Mouse (Mus musculus): ENCODE results near the gene Aurkb.

Aurkb gene

GRCm38 (mm10) chr11:69036486-69037230, 8.8 kb upstream of the Aurkb start:
- in situ Hi-C loops (cut with MseI, MboI) = no loop called here

- in situ Hi-C loops (cut with MseI, MboI) = no loop called here
These were observed 8.0 kb upstream of the Aurkb start for GRCm38 (mm10) chr11:69037231-69038061.

GRCm38 (mm10) chr11:69038173-69038572, 7.3 kb upstream of the Aurkb start:
- in situ Hi-C loops (cut with MseI, MboI) = no loop called here

- in situ Hi-C loops (cut with MseI, MboI) = no loop called here
These were observed 938 bp downstream of the Aurkb start for GRCm38 (mm10) chr11:69046395-69046774.

- in situ Hi-C loops (cut with MseI, MboI) = no loop called here
These were observed 2.1 kb downstream of the Aurkb start for GRCm38 (mm10) chr11:69047592-69047991.

- in situ Hi-C loops (cut with MseI, MboI) = no loop called here
These were observed 2.7 kb downstream of the Aurkb start for GRCm38 (mm10) chr11:69048151-69048550.

GRCm38 (mm10) chr11:69050748-69051147, 5.3 kb downstream of the Aurkb start:
- in situ Hi-C loops (cut with MseI, MboI) = no loop called here

- in situ Hi-C loops (cut with MseI, MboI) = no loop called here
These were observed 6.3 kb downstream of the Aurkb start for GRCm38 (mm10) chr11:69051771-69052170.

- in situ Hi-C loops (cut with MseI, MboI) = no loop called here
These were observed 7.5 kb downstream of the Aurkb start for GRCm38 (mm10) chr11:69052824-69053421.

- in situ Hi-C loops (cut with MseI, MboI) = no loop called here
These were observed 8.4 kb downstream of the Aurkb start for GRCm38 (mm10) chr11:69053848-69054247.

GRCm38 (mm10) chr11:69058265-69058664, 12.8 kb downstream of the Aurkb start:
- in situ Hi-C loops (cut with MseI, MboI) = no loop called here

GRCm38 (mm10) chr11:69058729-69059356, 13.4 kb downstream of the Aurkb start:
- in situ Hi-C loops (cut with MseI, MboI) = no loop called here

- in situ Hi-C loops (cut with MseI, MboI) = no loop called here
These were observed 14.0 kb downstream of the Aurkb start, which contains the start of gene Borcs6 for GRCm38 (mm10) chr11:69059357-69059974. Gene Borcs6, plus strand, starts transcription at chr11:69059717.

- in situ Hi-C loops (cut with MseI, MboI) = loop anchor here in 1 of 2 experiments (5.0 kb wide), 1 partner anchor 62 kb away; the partner anchor contains the start of genes 9130213A22Rik and Hes7
These were observed 14.5 kb downstream of the Aurkb start for GRCm38 (mm10) chr11:69059975-69060411.

GRCm38 (mm10) chr11:69060448-69061254, 15.2 kb downstream of the Aurkb start:
- in situ Hi-C loops (cut with MseI, MboI) = loop anchor here in 1 of 2 experiments (5.0 kb wide), 1 partner anchor 62 kb away; the partner anchor contains the start of genes 9130213A22Rik and Hes7

GRCm38 (mm10) chr11:69061255-69061912, 15.9 kb downstream of the Aurkb start:
- in situ Hi-C loops (cut with MseI, MboI) = loop anchor here in 1 of 2 experiments (5.0 kb wide), 1 partner anchor 61 kb away; the partner anchor contains the start of genes 9130213A22Rik and Hes7

- in situ Hi-C loops (cut with MseI, MboI) = loop anchor here in 1 of 2 experiments (5.0 kb wide), 1 partner anchor 60 kb away; the partner anchor contains the start of genes 9130213A22Rik and Hes7
These were observed 16.8 kb downstream of the Aurkb start for GRCm38 (mm10) chr11:69062194-69062760.

- in situ Hi-C loops (cut with MseI, MboI) = loop anchor here in 1 of 2 experiments (5.0 kb wide), 1 partner anchor 60 kb away; the partner anchor contains the start of genes 9130213A22Rik and Hes7
These were observed 17.3 kb downstream of the Aurkb start for GRCm38 (mm10) chr11:69062761-69063224.

Data from mouse trophoblast stem cell (cell line).